Mouse (Mus musculus) liver, postnatal 0 days (tissue): ENCODE data around the gene Zg16. TPM values are rescaled to one million over a fixed set of nuclear protein-coding genes. Genes with fewer than 3 reads are reported as not detected.

Experiments used
- ATAC-seq: fragments of 200-750 bp; cut with Nextera tagmentation; 2 replicates; pipeline ENCODE4 v1.8.0; 2017; ENCODE audit warnings: mild to moderate bottlenecking, moderate library complexity
- DNase-seq: peaks from one replicate; pipeline ENCODE4 v3.0.0-alpha.2; 2016
- H3K27ac ChIP-seq: fragments of 300-500 bp; sonication (generic); 2 replicates; pipeline ENCODE4 v1.5.1; 2014; ENCODE audit warnings: antibody characterized with exemption, moderate library complexity, mild to moderate bottlenecking, low read depth
- H3K27me3 ChIP-seq: fragments of 300-500 bp; sonication (generic); 2 replicates; pipeline ENCODE4 v1.6.1; 2014; ENCODE audit warnings: low read length, control low read depth, mixed read lengths; ENCODE audit not compliant: insufficient read depth
- H3K36me3 ChIP-seq: fragments of 300-500 bp; sonication (generic); replicated peaks from 2 replicates; pipeline ENCODE4 v1.6.1; 2014; ENCODE audit warnings: mild to moderate bottlenecking, control low read depth, low read length, moderate library complexity, mixed read lengths; ENCODE audit not compliant: insufficient read depth
- H3K4me1 ChIP-seq: fragments of 300-500 bp; sonication (generic); 2 replicates; pipeline ENCODE4 v1.6.1; 2014; ENCODE audit warnings: antibody characterized with exemption, mild to moderate bottlenecking, control low read depth; ENCODE audit not compliant: insufficient read depth
- H3K4me2 ChIP-seq: fragments of 300-500 bp; sonication (generic); 2 replicates; pipeline ENCODE4 v1.6.1; 2014; ENCODE audit warnings: low read depth, mild to moderate bottlenecking, low read length, moderate library complexity, mixed read lengths
- H3K4me3 ChIP-seq: fragments of 300-500 bp; sonication (generic); 2 replicates; pipeline ENCODE4 v1.5.1; 2014; ENCODE audit warnings: low read depth, low read length
- H3K9ac ChIP-seq: fragments of 300-500 bp; sonication (generic); replicated peaks from 2 replicates; pipeline ENCODE4 v1.6.1; 2014; ENCODE audit warnings: mild to moderate bottlenecking, moderate library complexity
- H3K9me3 ChIP-seq: fragments of 300-500 bp; sonication (generic); 2 replicates; pipeline ENCODE4 v1.6.1; 2016; ENCODE audit warnings: mild to moderate bottlenecking, control low read depth, low read length, mixed read lengths
- CTCF ChIP-seq: sonication (generic); IDR thresholded peaks from 2 replicates; pipeline ENCODE4 v1.5.1; 2016; ENCODE audit warnings: antibody characterized with exemption, low read depth
- EP300 ChIP-seq: IDR thresholded peaks from 2 replicates; pipeline ENCODE4 v1.6.1; 2016; ENCODE audit warnings: antibody characterized with exemption, low read depth, mild to moderate bottlenecking
- WGBS: fragments of 180-500 bp; shearing (Covaris S2); extraction: QIAGEN DNeasy Blood & Tissue Kit; methylation state at CpG from one replicate; pipeline ENCODE4 v1.1.7; 2014; ENCODE audit not compliant: insufficient replicate concordance; 5-methylcytosine and 5-hydroxymethylcytosine counted together
- polyA plus RNA-seq: library from polyadenylated mRNA; unstranded; fragments of >200 nt; fragmentation: Nextera tagmentation; extraction: Ambion mirVana; gene quantifications from 2 replicates; pipeline ENCODE4 v1.2.1, GENCODE M21; 2015

Gene Zg16
- polyA plus RNA-seq, 1 experiment from 2014 or later, result 0.59 TPM

DNA sequence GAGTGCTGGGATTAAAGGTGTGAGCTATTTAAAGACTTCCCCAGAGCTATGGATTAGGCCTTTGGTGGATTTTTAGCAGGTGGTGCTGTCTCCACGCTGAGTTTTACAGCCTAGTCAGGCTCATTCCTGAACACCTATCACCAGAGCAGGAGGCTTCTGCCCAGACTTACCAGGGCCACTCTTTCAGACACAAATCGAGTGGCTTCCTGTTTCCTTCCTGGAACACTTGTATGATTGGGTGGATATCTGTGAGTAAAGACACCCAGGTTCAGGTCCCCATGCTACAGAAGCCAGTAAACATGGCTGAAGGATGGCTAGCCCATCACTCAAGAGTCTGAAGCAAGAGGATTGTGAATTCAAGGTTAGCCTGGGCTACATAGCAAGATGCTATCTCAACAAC, 4.1 kb downstream of the Zg16 start:
- H3K9me3 ChIP-seq, result no peaks in the 10 kb centered on the region
- no peaks in the 10 kb centered on the region for H3K27me3 ChIP-seq
- DNase-seq (no peak), ATAC-seq (no peak)
- H3K4me2 ChIP-seq, result no peak overlapping the region
- no peaks in the 10 kb centered on the region for H3K36me3 ChIP-seq
- no peak for TF ChIP-seq EP300
- H3K4me3 ChIP-seq, result no peak overlapping the region
- no peak overlapping the region for H3K9ac ChIP-seq
- peak overlapping the region; percentile 69; the same call in 1 of the 2 replicates for H3K27ac ChIP-seq
- peaks cover 43% of the 10 kb centered on the region for H3K4me1 ChIP-seq
- 32% methylated on average over 2 of the region's 2 CpGs for WGBS

DNA sequence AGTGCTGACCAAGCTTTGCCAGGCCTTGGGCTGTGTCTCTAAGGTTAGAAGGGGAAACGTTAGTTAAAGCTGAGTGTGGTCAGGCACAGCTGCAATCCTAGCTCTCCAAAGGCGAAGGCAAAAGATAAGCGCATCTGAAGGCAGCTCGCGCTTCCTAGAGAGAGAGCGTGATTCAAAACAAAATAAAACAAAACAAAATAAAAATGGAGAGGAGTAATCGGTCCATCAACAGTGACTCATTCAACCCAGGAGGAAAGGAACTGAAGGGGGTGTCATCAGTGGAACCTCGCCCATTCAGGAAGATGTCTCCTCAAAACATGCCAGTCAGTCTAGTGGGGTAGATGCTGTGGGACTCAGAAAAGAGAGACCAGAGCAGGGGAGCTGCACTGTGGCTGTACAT, 4.9 kb downstream of the Zg16 start:
- ATAC-seq, result no peak
- Histone ChIP-seq H3K36me3 (no peaks in the 10 kb centered on the region), H3K4me2 (no peak overlapping the region), H3K4me1 (peaks cover 37% of the 10 kb centered on the region), H3K27me3 (no peaks in the 10 kb centered on the region), H3K9ac (no peak overlapping the region), H3K27ac (peak overlapping the region; percentile 69), H3K4me3 (no peak overlapping the region), H3K9me3 (no peaks in the 10 kb centered on the region)
- 52% methylated on average over 8 of the region's 8 CpGs for WGBS
- no peak for DNase-seq
- no peak for TF ChIP-seq CTCF
- TF ChIP-seq EP300, result no peak

DNA sequence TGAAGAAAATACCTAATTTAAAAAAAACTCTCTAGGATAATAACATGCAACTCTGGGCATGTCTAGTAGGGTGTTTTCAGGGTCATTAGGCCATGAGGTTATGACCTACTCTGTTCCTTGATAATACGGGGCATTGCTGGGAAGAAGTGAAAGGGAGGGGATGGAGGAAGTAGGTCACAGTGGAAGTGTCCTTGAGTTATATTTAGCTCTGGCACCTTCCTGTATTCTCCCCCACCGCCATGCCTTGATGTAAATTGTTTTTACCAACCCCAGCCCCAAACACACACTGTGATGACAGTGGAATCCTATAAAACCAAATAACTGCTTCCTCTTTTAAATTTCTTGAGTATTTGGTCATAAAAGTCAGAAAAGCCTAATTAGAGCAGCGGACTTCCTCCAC, 7.1 kb downstream of the Zg16 start:
- Histone ChIP-seq H3K27ac (0 out of 2 replicates have a peak overlapping the region, but pooled peaks have one; percentile 22), H3K4me2 (no peak overlapping the region), H3K9me3 (peaks cover 2% of the 10 kb centered on the region; the same call in 1 of the 2 replicates), H3K36me3 (no peaks in the 10 kb centered on the region), H3K9ac (no peak overlapping the region), H3K27me3 (no peaks in the 10 kb centered on the region), H3K4me1 (peaks cover 31% of the 10 kb centered on the region), H3K4me3 (no peak overlapping the region)
- WGBS, result 49% methylated on average over 3 of the region's 3 CpGs
- TF ChIP-seq EP300, result peak; percentile 58
- TF ChIP-seq CTCF, result no peak
- ATAC-seq, result peak; percentile 40
- no peak for DNase-seq

DNA sequence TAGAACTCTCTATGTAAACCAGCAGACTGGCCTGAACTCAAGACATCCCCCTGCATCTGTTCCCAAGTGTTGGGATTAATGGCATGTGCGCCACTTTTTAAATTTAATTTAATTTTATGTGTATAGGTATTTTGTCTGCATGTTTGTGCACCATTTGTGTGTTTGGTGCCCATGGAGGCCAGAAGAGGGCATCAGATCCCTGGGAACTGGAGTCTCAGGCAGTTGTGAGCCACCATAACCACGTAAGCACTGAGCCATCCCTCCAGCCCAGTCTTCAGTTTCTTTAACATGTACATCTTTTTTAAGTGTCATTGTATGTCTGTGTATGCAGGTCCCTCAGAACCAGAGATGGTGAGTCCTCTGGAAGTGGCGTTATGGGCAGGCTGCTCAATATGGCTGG, 9.4 kb downstream of the Zg16 start:
- TF ChIP-seq EP300 (no peak), CTCF (peak; percentile 66)
- peaks cover 14% of the 10 kb centered on the region; the same call in 1 of the 2 replicates for H3K4me1 ChIP-seq
- no peak overlapping the region for H3K4me3 ChIP-seq
- H3K9me3 ChIP-seq, result peaks cover 4% of the 10 kb centered on the region; the same call in 1 of the 2 replicates
- H3K9ac ChIP-seq, result no peak overlapping the region
- H3K4me2 ChIP-seq, result no peak overlapping the region
- DNase-seq (peak; percentile 38), ATAC-seq (no peak)
- no peak overlapping the region for H3K27ac ChIP-seq
- WGBS, result 77% methylated on average over 3 of the region's 3 CpGs
- H3K36me3 ChIP-seq, result no peaks in the 10 kb centered on the region
- no peaks in the 10 kb centered on the region for H3K27me3 ChIP-seq

DNA sequence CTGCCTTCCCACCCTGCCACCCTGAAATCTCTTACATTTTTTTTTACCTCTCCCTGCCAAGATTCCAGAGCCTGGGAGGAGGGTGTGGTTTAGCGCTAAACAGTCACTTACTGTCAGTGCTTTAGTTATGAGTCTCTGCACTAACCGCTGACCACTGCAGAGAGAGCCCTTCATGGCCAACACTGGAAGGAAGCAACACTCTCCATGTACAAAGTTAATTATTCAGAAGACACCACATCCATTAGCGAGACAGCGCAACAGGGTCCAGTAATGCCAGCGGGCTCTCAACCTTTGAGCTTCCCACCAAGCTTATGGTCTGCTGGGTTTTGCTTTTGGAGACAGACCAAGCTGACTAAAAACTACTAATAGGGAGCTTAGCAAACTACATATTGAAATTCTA, 10.9 kb downstream of the Zg16 start:
- no peak for DNase-seq
- H3K9ac ChIP-seq, result no peak overlapping the region
- WGBS, result 89% methylated on average over 5 of the region's 5 CpGs
- H3K27ac ChIP-seq, result no peak overlapping the region
- no peak overlapping the region for H3K4me2 ChIP-seq
- H3K4me3 ChIP-seq, result no peak overlapping the region
- H3K36me3 ChIP-seq, result no peaks in the 10 kb centered on the region
- H3K27me3 ChIP-seq, result no peaks in the 10 kb centered on the region
- H3K9me3 ChIP-seq, result peaks cover 4% of the 10 kb centered on the region; the same call in 1 of the 2 replicates
- no peak for ATAC-seq
- peaks cover 9% of the 10 kb centered on the region; the same call in 1 of the 2 replicates for H3K4me1 ChIP-seq
- TF ChIP-seq EP300, result no peak

DNA sequence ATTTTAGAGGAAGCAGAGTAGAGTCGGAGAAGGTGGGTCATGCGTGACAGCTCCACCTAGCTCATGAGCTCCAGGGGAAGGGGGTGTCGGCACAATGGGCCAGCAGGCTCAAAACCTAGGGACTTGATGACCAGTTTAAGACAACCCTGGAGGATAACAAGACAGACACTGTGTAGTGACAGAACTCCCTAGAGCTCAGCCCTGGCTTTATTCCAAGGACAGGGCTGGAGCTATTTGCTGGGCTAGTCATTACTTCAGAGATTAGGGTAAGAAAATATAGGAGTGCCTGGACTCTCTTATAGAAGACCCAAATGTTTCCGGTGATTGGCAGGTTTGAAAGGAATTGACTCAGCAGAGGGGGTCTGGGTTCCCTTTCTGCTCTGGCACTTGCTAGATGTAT, 13.9 kb downstream of the Zg16 start:
- 80% methylated on average over 4 of the region's 4 CpGs for WGBS
- DNase-seq (no peak), ATAC-seq (no peak)
- no peak overlapping the region for H3K27ac ChIP-seq
- H3K4me1 ChIP-seq, result no peaks in the 10 kb centered on the region
- no peak overlapping the region for H3K4me3 ChIP-seq
- no peak overlapping the region for H3K4me2 ChIP-seq
- peaks cover 4% of the 10 kb centered on the region; the same call in 1 of the 2 replicates for H3K9me3 ChIP-seq
- TF ChIP-seq EP300, result no peak
- no peak for TF ChIP-seq CTCF
- no peaks in the 10 kb centered on the region for H3K36me3 ChIP-seq
- no peak overlapping the region for H3K9ac ChIP-seq
- no peaks in the 10 kb centered on the region for H3K27me3 ChIP-seq

DNA sequence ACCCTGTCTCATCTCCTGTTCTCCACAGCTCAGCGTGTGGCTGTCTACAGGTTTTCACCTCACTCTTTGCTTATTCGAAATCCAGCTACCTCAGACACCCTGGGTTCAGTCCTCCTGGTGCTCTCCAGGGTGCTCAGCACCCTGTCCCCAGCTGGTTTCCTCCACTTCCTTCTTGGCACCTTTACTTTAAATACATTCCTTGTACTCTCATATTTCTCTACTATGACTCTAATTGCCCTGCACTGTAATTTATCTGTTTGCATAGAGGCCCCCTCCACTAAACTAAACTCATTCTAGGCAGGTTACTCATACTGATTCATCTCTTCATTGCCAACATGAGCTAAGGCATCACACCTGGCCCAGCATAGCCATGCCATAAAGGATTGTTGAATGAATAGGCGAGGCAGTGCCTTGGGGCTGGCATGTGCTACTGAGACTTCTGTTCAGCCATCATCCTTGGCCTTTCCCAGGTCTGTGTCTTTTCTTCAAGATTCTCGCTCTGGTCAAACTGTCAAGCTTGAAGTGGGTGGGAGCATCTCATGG, 16.2 kb downstream of the Zg16 start:
- Histone ChIP-seq H3K9me3 (peaks cover 4% of the 10 kb centered on the region; the same call in 1 of the 2 replicates), H3K4me2 (no peak overlapping the region), H3K4me1 (no peaks in the 10 kb centered on the region), H3K9ac (no peak overlapping the region), H3K27me3 (no peaks in the 10 kb centered on the region), H3K36me3 (no peaks in the 10 kb centered on the region), H3K27ac (no peak overlapping the region), H3K4me3 (no peak overlapping the region)
- no peak for ATAC-seq
- no peak for TF ChIP-seq CTCF
- no peak for TF ChIP-seq EP300
- WGBS, result 70% methylated on average over 4 of the region's 4 CpGs
- no peak for DNase-seq
